Mouse (Mus musculus) cerebellum, adult 2 months (tissue): ENCODE data around the gene Gsap.

Experiments used
- CTCF ChIP-seq: fragments of 200-500 bp; IDR thresholded peaks from 2 replicates; pipeline ENCODE4 v1.5.1; 2011; ENCODE audit warnings: low read depth, mild to moderate bottlenecking, control low read depth, low read length, moderate library complexity, borderline replicate concordance; ENCODE audit not compliant: insufficient read depth
- POLR2A ChIP-seq: fragments of 200-500 bp; IDR thresholded peaks from 2 replicates; pipeline ENCODE4 v1.6.1; 2011; ENCODE audit warnings: low read length, control low read depth, borderline replicate concordance; ENCODE audit not compliant: insufficient read depth

GRCm38 (mm10) chr5:21153672-21154071, 32.4 kb upstream of the Gsap start:
- no peak for TF ChIP-seq CTCF
- no peak for TF ChIP-seq POLR2A
